Mouse (Mus musculus): ENCODE measurements around the gene Herc3. TPM values are rescaled to one million over a fixed set of nuclear protein-coding genes. Genes with fewer than 3 reads are reported as not detected.

The Herc3 gene
- polyA plus RNA-seq, 1 experiment from 2014 or later: 24.9 TPM

GRCm38 (mm10) chr6:58942276-58942675 is 111.0 kb downstream of the Herc3 start:
- Histone ChIP-seq H3K4me2 (ENCODE audit: low read length) (no peak overlapping the region), H3K9ac (replicated peaks; ENCODE audit: low read depth, low read length) (no peak overlapping the region), H3K27me3 (replicated peaks; ENCODE audit: control insufficient read depth, insufficient read depth, low read length) (no peaks in the 10 kb centered on the region), H3K4me1 (replicated peaks; ENCODE audit: control insufficient read depth, insufficient read depth, low read length) (no peaks in the 10 kb centered on the region), H3K4me3 (replicated peaks; ENCODE audit: low read length) (no peak overlapping the region), H3K36me3 (ENCODE audit: control insufficient read depth, insufficient read depth) (no peaks in the 10 kb centered on the region), H3K9me3 (ENCODE audit: control insufficient read depth, low read length) (no peaks in the 10 kb centered on the region), H3K27ac (ENCODE audit: low read length) (no peak overlapping the region)
- 69% methylated on average over 2 of the region's 2 CpGs for WGBS
- ATAC-seq: 0 out of 2 replicates have a peak, but pooled peaks have one; percentile 31

GRCm38 (mm10) chr6:58943958-58944357 is 112.7 kb downstream of the Herc3 start:
- Histone ChIP-seq H3K9ac (replicated peaks; ENCODE audit: low read depth, low read length) (no peak overlapping the region), H3K4me3 (replicated peaks; ENCODE audit: low read length) (no peak overlapping the region), H3K9me3 (ENCODE audit: control insufficient read depth, low read length) (no peaks in the 10 kb centered on the region), H3K36me3 (ENCODE audit: control insufficient read depth, insufficient read depth) (no peaks in the 10 kb centered on the region), H3K4me2 (ENCODE audit: low read length) (no peak overlapping the region), H3K4me1 (replicated peaks; ENCODE audit: control insufficient read depth, insufficient read depth, low read length) (no peaks in the 10 kb centered on the region), H3K27me3 (replicated peaks; ENCODE audit: control insufficient read depth, insufficient read depth, low read length) (no peaks in the 10 kb centered on the region), H3K27ac (ENCODE audit: low read length) (no peak overlapping the region)
- ATAC-seq: no peak
- 95% methylated on average over 3 of the region's 3 CpGs for WGBS

- WGBS: 68% methylated on average over 2 of the region's 2 CpGs
Observed at GRCm38 (mm10) chr6:58946246-58946645, 115.0 kb downstream of the Herc3 start.

DNA sequence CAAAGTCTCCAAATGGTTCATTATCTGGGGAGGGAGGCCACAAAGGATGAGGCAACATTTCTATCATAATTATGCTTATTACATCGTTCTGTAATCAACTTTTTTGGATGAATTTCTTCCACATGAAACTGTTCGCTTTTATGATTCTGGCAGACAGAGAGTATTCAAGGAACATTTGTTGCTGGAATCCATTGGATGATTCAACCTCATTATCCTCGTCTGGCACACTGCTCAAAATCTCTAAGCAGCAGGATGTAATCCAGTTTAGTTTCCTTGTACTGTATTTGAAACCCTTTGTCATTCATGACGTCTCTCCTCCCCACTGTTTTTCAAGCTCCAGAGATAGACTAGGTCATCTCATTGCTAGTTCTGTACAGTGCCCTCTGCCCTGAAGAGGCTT is 115.6 kb downstream of the Herc3 start:
- Histone ChIP-seq H3K9ac (replicated peaks; ENCODE audit: low read depth, low read length) (no peak overlapping the region), H3K9me3 (ENCODE audit: control insufficient read depth, low read length) (no peaks in the 10 kb centered on the region), H3K4me3 (replicated peaks; ENCODE audit: low read length) (no peak overlapping the region), H3K27ac (ENCODE audit: low read length) (no peak overlapping the region), H3K36me3 (ENCODE audit: control insufficient read depth, insufficient read depth) (no peaks in the 10 kb centered on the region), H3K4me1 (replicated peaks; ENCODE audit: control insufficient read depth, insufficient read depth, low read length) (no peaks in the 10 kb centered on the region), H3K27me3 (replicated peaks; ENCODE audit: control insufficient read depth, insufficient read depth, low read length) (no peaks in the 10 kb centered on the region), H3K4me2 (ENCODE audit: low read length) (no peak overlapping the region)
- WGBS: 57% methylated on average over 4 of the region's 4 CpGs
- ATAC-seq: no peak

More at GRCm38 (mm10) chr6:58946246-58946645, 115.0 kb downstream of the Herc3 start:
- no peak overlapping the region for H3K27ac ChIP-seq (ENCODE audit: low read length)
- ATAC-seq: no peak
- no peaks in the 10 kb centered on the region for H3K36me3 ChIP-seq (ENCODE audit: control insufficient read depth, insufficient read depth)
- H3K4me2 ChIP-seq (ENCODE audit: low read length): no peak overlapping the region
- H3K4me1 ChIP-seq (replicated peaks; ENCODE audit: control insufficient read depth, insufficient read depth, low read length): no peaks in the 10 kb centered on the region
- H3K4me3 ChIP-seq (replicated peaks; ENCODE audit: low read length): no peak overlapping the region
- no peaks in the 10 kb centered on the region for H3K27me3 ChIP-seq (replicated peaks; ENCODE audit: control insufficient read depth, insufficient read depth, low read length)
- H3K9ac ChIP-seq (replicated peaks; ENCODE audit: low read depth, low read length): no peak overlapping the region
- H3K9me3 ChIP-seq (ENCODE audit: control insufficient read depth, low read length): no peaks in the 10 kb centered on the region

DNA sequence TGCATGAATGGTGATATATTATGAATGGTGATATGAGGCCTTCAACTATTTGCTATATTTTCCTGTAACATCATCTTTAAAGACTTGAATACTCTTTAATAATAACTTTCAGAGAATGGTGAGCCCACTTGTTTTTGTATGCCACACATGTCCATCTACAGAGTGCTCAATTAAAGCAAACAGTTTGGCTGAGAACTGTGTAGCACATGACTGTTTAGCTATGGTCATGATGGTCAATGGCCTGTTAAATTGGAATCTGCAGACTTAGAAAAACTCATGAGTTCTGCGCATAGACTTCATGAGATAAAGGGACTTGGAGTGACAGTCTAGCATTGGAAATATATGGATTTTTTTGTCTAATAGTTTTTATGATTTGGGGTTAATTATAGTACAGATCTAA is 119.1 kb downstream of the Herc3 start:
- Histone ChIP-seq H3K4me2 (ENCODE audit: low read length) (no peak overlapping the region), H3K4me1 (replicated peaks; ENCODE audit: control insufficient read depth, insufficient read depth, low read length) (no peaks in the 10 kb centered on the region), H3K27me3 (replicated peaks; ENCODE audit: control insufficient read depth, insufficient read depth, low read length) (no peaks in the 10 kb centered on the region), H3K4me3 (replicated peaks; ENCODE audit: low read length) (no peak overlapping the region), H3K27ac (ENCODE audit: low read length) (no peak overlapping the region), H3K9ac (replicated peaks; ENCODE audit: low read depth, low read length) (no peak overlapping the region), H3K36me3 (ENCODE audit: control insufficient read depth, insufficient read depth) (no peaks in the 10 kb centered on the region), H3K9me3 (ENCODE audit: control insufficient read depth, low read length) (no peaks in the 10 kb centered on the region)
- no peak for ATAC-seq
- 96% methylated on average over 1 of the region's 1 CpGs for WGBS

DNA sequence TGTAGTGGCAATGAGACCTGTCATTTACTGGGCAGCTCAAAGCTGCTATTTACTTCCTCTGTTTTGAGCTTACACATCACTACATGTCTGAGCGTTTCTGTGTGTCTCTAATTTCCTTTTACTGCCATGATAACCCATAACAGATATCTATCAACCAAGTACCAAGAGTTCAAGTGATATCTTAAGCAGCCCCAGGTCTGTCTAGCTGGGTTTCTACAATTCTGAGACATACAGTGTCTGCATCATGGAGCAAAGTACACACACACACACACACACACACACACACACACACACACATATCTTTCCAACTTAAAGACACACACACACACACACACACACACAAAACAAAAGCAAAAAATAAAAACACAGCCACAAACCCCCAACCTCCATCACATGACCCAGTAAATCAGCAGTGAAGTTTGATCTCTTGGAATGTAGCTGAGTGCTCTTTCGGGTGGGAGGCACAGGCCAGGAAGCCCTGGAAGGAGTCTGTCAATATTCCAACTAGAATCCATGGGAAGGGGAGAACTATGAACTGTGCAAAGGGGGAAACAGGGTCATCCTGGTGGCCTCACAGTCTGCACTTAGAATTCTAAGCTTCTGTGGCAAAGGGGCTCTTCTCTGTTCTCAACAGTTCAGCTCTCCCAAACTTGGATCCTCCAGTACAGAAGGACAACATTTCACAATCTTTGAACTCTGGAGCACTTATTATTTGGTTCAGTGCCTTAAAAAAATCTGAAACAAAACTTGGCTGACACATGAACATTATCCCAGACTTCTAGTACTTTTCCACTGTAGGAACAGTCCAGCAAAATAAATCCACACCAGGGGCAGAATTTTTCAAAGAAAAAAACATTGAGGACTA is 120.1 kb downstream of the Herc3 start:
- Histone ChIP-seq H3K9me3 (ENCODE audit: control insufficient read depth, low read length) (no peaks in the 10 kb centered on the region), H3K27ac (ENCODE audit: low read length) (no peak overlapping the region), H3K27me3 (replicated peaks; ENCODE audit: control insufficient read depth, insufficient read depth, low read length) (no peaks in the 10 kb centered on the region), H3K36me3 (ENCODE audit: control insufficient read depth, insufficient read depth) (no peaks in the 10 kb centered on the region), H3K4me3 (replicated peaks; ENCODE audit: low read length) (no peak overlapping the region), H3K9ac (replicated peaks; ENCODE audit: low read depth, low read length) (no peak overlapping the region), H3K4me1 (replicated peaks; ENCODE audit: control insufficient read depth, insufficient read depth, low read length) (no peaks in the 10 kb centered on the region), H3K4me2 (ENCODE audit: low read length) (no peak overlapping the region)
- 90% methylated on average over 2 of the region's 2 CpGs for WGBS
- no peak for ATAC-seq

- Histone ChIP-seq H3K27me3 (replicated peaks; ENCODE audit: control insufficient read depth, insufficient read depth, low read length) (no peaks in the 10 kb centered on the region), H3K36me3 (ENCODE audit: control insufficient read depth, insufficient read depth) (no peaks in the 10 kb centered on the region), H3K9me3 (ENCODE audit: control insufficient read depth, low read length) (no peaks in the 10 kb centered on the region), H3K4me2 (ENCODE audit: low read length) (no peak overlapping the region), H3K4me1 (replicated peaks; ENCODE audit: control insufficient read depth, insufficient read depth, low read length) (peaks cover 5% of the 10 kb centered on the region; the same call in 1 of the 2 replicates), H3K4me3 (replicated peaks; ENCODE audit: low read length) (no peak overlapping the region), H3K27ac (ENCODE audit: low read length) (no peak overlapping the region), H3K9ac (replicated peaks; ENCODE audit: low read depth, low read length) (no peak overlapping the region)
- 88% methylated on average over 2 of the region's 2 CpGs for WGBS
- ATAC-seq: no peak
Observed at GRCm38 (mm10) chr6:58960523-58960922, 129.3 kb downstream of the Herc3 start.

- H3K4me2 ChIP-seq (ENCODE audit: low read length): no peak overlapping the region
- no peak overlapping the region for H3K27ac ChIP-seq (ENCODE audit: low read length)
- H3K4me1 ChIP-seq (replicated peaks; ENCODE audit: control insufficient read depth, insufficient read depth, low read length): peaks cover 8% of the 10 kb centered on the region; the same call in 1 of the 2 replicates
- H3K27me3 ChIP-seq (replicated peaks; ENCODE audit: control insufficient read depth, insufficient read depth, low read length): no peaks in the 10 kb centered on the region
- H3K36me3 ChIP-seq (ENCODE audit: control insufficient read depth, insufficient read depth): no peaks in the 10 kb centered on the region
- H3K9me3 ChIP-seq (ENCODE audit: control insufficient read depth, low read length): no peaks in the 10 kb centered on the region
- WGBS: 79% methylated on average over 5 of the region's 5 CpGs
- no peak for ATAC-seq
- H3K9ac ChIP-seq (replicated peaks; ENCODE audit: low read depth, low read length): no peak overlapping the region
- no peak overlapping the region for H3K4me3 ChIP-seq (replicated peaks; ENCODE audit: low read length)
Observed at GRCm38 (mm10) chr6:58962691-58963090, 131.4 kb downstream of the Herc3 start.

- H3K9ac ChIP-seq (replicated peaks; ENCODE audit: low read depth, low read length): no peak overlapping the region
- no peak overlapping the region for H3K4me2 ChIP-seq (ENCODE audit: low read length)
- WGBS: 95% methylated on average over 2 of the region's 2 CpGs
- no peaks in the 10 kb centered on the region for H3K36me3 ChIP-seq (ENCODE audit: control insufficient read depth, insufficient read depth)
- H3K4me1 ChIP-seq (replicated peaks; ENCODE audit: control insufficient read depth, insufficient read depth, low read length): peaks cover 8% of the 10 kb centered on the region; the same call in 1 of the 2 replicates
- no peak for ATAC-seq
- no peak overlapping the region for H3K4me3 ChIP-seq (replicated peaks; ENCODE audit: low read length)
- H3K27ac ChIP-seq (ENCODE audit: low read length): no peak overlapping the region
- H3K27me3 ChIP-seq (replicated peaks; ENCODE audit: control insufficient read depth, insufficient read depth, low read length): no peaks in the 10 kb centered on the region
- H3K9me3 ChIP-seq (ENCODE audit: control insufficient read depth, low read length): no peaks in the 10 kb centered on the region
Observed at GRCm38 (mm10) chr6:58964091-58964490, 132.8 kb downstream of the Herc3 start.

Measured in forebrain, embryonic 16.5 days (tissue).